Mouse (Mus musculus): ENCODE measurements around the gene Kcnk6. TPM values are rescaled to one million over a fixed set of nuclear protein-coding genes. Genes with fewer than 3 reads are reported as not detected.
"Not testable (repeated sequence)": the region's sequence is repeated elsewhere in the genome, so short reads cannot be mapped to it uniquely, and the experiment has no call there.

Gene Kcnk6
- polyA plus RNA-seq, 1 experiment from 2014 or later: 1.5 TPM

- Histone ChIP-seq H3K9me3 (replicated peaks) (0 out of 2 replicates have a peak, but pooled peaks cover under 1% of the 10 kb centered on the region), H3K9ac (no peak overlapping the region), H3K27me3 (peaks cover 8% of the 10 kb centered on the region), H3K4me2 (no peak overlapping the region), H3K27ac (no peak overlapping the region), H3K4me1 (replicated peaks) (0 out of 2 replicates have a peak, but pooled peaks cover 6% of the 10 kb centered on the region), H3K36me3 (no peaks in the 10 kb centered on the region), H3K4me3 (replicated peaks) (no peak overlapping the region)
- DNase-seq: no peak
- ATAC-seq (ENCODE audit: low read depth): no peak
- 45% methylated on average over 16 of the region's 16 CpGs for WGBS (ENCODE audit: insufficient replicate concordance)
Measured at GRCm38 (mm10) chr7:29224756-29225394, 7.4 kb downstream of the Kcnk6 start.

GRCm38 (mm10) chr7:29214846-29215245 is 17.5 kb downstream of the Kcnk6 start:
- H3K4me2 ChIP-seq: no peak overlapping the region
- H3K9me3 ChIP-seq (replicated peaks): peaks cover 9% of the 10 kb centered on the region

GRCm38 (mm10) chr7:29214236-29214635 is 18.1 kb downstream of the Kcnk6 start:
- Histone ChIP-seq H3K4me3 (replicated peaks) (no peak overlapping the region), H3K4me2 (no peak overlapping the region), H3K9ac (no peak overlapping the region), H3K36me3 (no peaks in the 10 kb centered on the region), H3K4me1 (replicated peaks) (peaks cover 21% of the 10 kb centered on the region), H3K27me3 (no peaks in the 10 kb centered on the region), H3K27ac (no peak overlapping the region), H3K9me3 (replicated peaks) (peaks cover 3% of the 10 kb centered on the region; the same call in 1 of the 2 replicates)
- DNase-seq (no peak), ATAC-seq (ENCODE audit: low read depth) (no peak)
- WGBS (ENCODE audit: insufficient replicate concordance): 45% methylated on average over 2 of the region's 2 CpGs

More at GRCm38 (mm10) chr7:29214846-29215245, 17.5 kb downstream of the Kcnk6 start:
- Histone ChIP-seq H3K27me3 (no peaks in the 10 kb centered on the region), H3K9ac (no peak overlapping the region), H3K36me3 (peaks cover 4% of the 10 kb centered on the region; the same call in 1 of the 2 replicates), H3K4me1 (replicated peaks) (peaks cover 21% of the 10 kb centered on the region), H3K27ac (no peak overlapping the region), H3K4me3 (replicated peaks) (no peak overlapping the region)
- ATAC-seq (ENCODE audit: low read depth) (no peak), DNase-seq (no peak)
- 66% methylated on average over 15 of the region's 15 CpGs for WGBS (ENCODE audit: insufficient replicate concordance)

GRCm38 (mm10) chr7:29213675-29214082 is 18.6 kb downstream of the Kcnk6 start, which contains the start of gene Catsperg1:
TSS of gene Catsperg1 (minus strand) at chr7:29214035.
- H3K36me3 ChIP-seq: no peaks in the 10 kb centered on the region
- H3K9me3 ChIP-seq (replicated peaks): no peaks in the 10 kb centered on the region
- peak within 1 kb of the TSS; percentile 67 for H3K4me2 ChIP-seq
- WGBS (ENCODE audit: insufficient replicate concordance): 25% methylated on average over 20 of the region's 20 CpGs
- H3K9ac ChIP-seq: no peak within 1 kb of the TSS
- DNase-seq: no peak
- no peaks in the 10 kb centered on the region for H3K27me3 ChIP-seq
- no peak within 1 kb of the TSS for H3K4me3 ChIP-seq (replicated peaks)
- no peak for ATAC-seq (ENCODE audit: low read depth)
- H3K4me1 ChIP-seq (replicated peaks): peaks cover 21% of the 10 kb centered on the region
- H3K27ac ChIP-seq: no peak within 1 kb of the TSS

- not testable (repeated sequence) for H3K27ac ChIP-seq; H3K9ac ChIP-seq; H3K27me3 ChIP-seq; H3K9me3 ChIP-seq (replicated peaks); DNase-seq; ATAC-seq (ENCODE audit: low read depth); H3K4me3 ChIP-seq (replicated peaks); H3K36me3 ChIP-seq
- Histone ChIP-seq H3K4me2 (peak overlapping the region; percentile 67), H3K4me1 (replicated peaks) (peaks cover 21% of the 10 kb centered on the region)
- WGBS (ENCODE audit: insufficient replicate concordance): 30% methylated on average over 40 of the region's 40 CpGs
Measured at GRCm38 (mm10) chr7:29212775-29213560, 19.3 kb downstream of the Kcnk6 start.

- Histone ChIP-seq H3K4me2 (peak overlapping the region; percentile 67), H3K4me1 (replicated peaks) (peaks cover 21% of the 10 kb centered on the region), H3K9ac (0 out of 2 replicates have a peak overlapping the region, but pooled peaks have one; percentile 39), H3K9me3 (replicated peaks) (no peaks in the 10 kb centered on the region), H3K36me3 (no peaks in the 10 kb centered on the region), H3K27ac (peak overlapping the region; percentile 72; the same call in 1 of the 2 replicates), H3K27me3 (no peaks in the 10 kb centered on the region), H3K4me3 (replicated peaks) (peak overlapping the region; percentile 50)
- ATAC-seq (ENCODE audit: low read depth) (no peak), DNase-seq (peak; percentile 40)
- WGBS (ENCODE audit: insufficient replicate concordance): 9% methylated on average over 26 of the region's 26 CpGs
Measured at GRCm38 (mm10) chr7:29212199-29212765, 20.0 kb downstream of the Kcnk6 start.

GRCm38 (mm10) chr7:29211415-29212198 is 20.7 kb downstream of the Kcnk6 start:
- peak overlapping the region; percentile 39; the same call in 1 of the 2 replicates for H3K9ac ChIP-seq
- peak overlapping the region; percentile 67 for H3K4me2 ChIP-seq
- no peaks in the 10 kb centered on the region for H3K36me3 ChIP-seq
- ATAC-seq (ENCODE audit: low read depth) (peak; percentile 80), DNase-seq (peak; percentile 79)
- 3% methylated on average over 34 of the region's 34 CpGs for WGBS (ENCODE audit: insufficient replicate concordance)
- H3K4me1 ChIP-seq (replicated peaks): peaks cover 21% of the 10 kb centered on the region
- H3K27ac ChIP-seq: peak overlapping the region; percentile 72
- no peaks in the 10 kb centered on the region for H3K9me3 ChIP-seq (replicated peaks)
- no peaks in the 10 kb centered on the region for H3K27me3 ChIP-seq
- peak overlapping the region; percentile 50 for H3K4me3 ChIP-seq (replicated peaks)

GRCm38 (mm10) chr7:29211013-29211412 is 21.3 kb downstream of the Kcnk6 start:
- 10% methylated on average over 15 of the region's 15 CpGs for WGBS (ENCODE audit: insufficient replicate concordance)
- H3K4me1 ChIP-seq (replicated peaks): peaks cover 21% of the 10 kb centered on the region
- H3K4me3 ChIP-seq (replicated peaks): peak overlapping the region; percentile 50
- not testable (repeated sequence) for H3K36me3 ChIP-seq; H3K27me3 ChIP-seq; H3K9ac ChIP-seq; H3K9me3 ChIP-seq (replicated peaks)
- H3K4me2 ChIP-seq: peak overlapping the region; percentile 67
- ATAC-seq (ENCODE audit: low read depth) (peak; percentile 56), DNase-seq (peak; percentile 43)
- peak overlapping the region; percentile 72; the same call in 1 of the 2 replicates for H3K27ac ChIP-seq

- DNase-seq (no peak), ATAC-seq (ENCODE audit: low read depth) (no peak)
- no peak overlapping the region for H3K4me3 ChIP-seq (replicated peaks)
- no peak overlapping the region for H3K4me2 ChIP-seq
- H3K27me3 ChIP-seq: 0 out of 2 replicates have a peak, but pooled peaks cover 2% of the 10 kb centered on the region
- no peak overlapping the region for H3K27ac ChIP-seq
- H3K9me3 ChIP-seq (replicated peaks): no peaks in the 10 kb centered on the region
- WGBS (ENCODE audit: insufficient replicate concordance): 56% methylated on average over 6 of the region's 6 CpGs
- H3K4me1 ChIP-seq (replicated peaks): no peaks in the 10 kb centered on the region
- no peak overlapping the region for H3K9ac ChIP-seq
- H3K36me3 ChIP-seq: no peaks in the 10 kb centered on the region
Measured at GRCm38 (mm10) chr7:29202577-29202976, 29.7 kb downstream of the Kcnk6 start.

GRCm38 (mm10) chr7:29194230-29194629 is 38.1 kb downstream of the Kcnk6 start:
- H3K9ac ChIP-seq; ATAC-seq (ENCODE audit: low read depth): not testable (repeated sequence)
- 67% methylated on average over 1 of the region's 1 CpGs for WGBS (ENCODE audit: insufficient replicate concordance)

More at GRCm38 (mm10) chr7:29194230-29194629, 38.1 kb downstream of the Kcnk6 start:
- H3K4me2 ChIP-seq; H3K27ac ChIP-seq; H3K27me3 ChIP-seq; H3K4me1 ChIP-seq (replicated peaks); H3K9me3 ChIP-seq (replicated peaks); H3K36me3 ChIP-seq; DNase-seq; H3K4me3 ChIP-seq (replicated peaks): not testable (repeated sequence)

All from liver, embryonic 13.5 days (tissue).